Mouse (Mus musculus): Measurements from ENCODE around the gene Akr1c14. TPM values are rescaled to one million over a fixed set of nuclear protein-coding genes. Genes with fewer than 3 reads are reported as not detected.

The Akr1c14 gene
- total RNA-seq (2014; rRNA removed) (2.2 and 2.6 TPM in 2 replicates), polyA plus RNA-seq (2015; fragmentation: Nextera tagmentation; extraction: Ambion mirVana) (0.71 and 1.1 TPM in 2 replicates)

DNA sequence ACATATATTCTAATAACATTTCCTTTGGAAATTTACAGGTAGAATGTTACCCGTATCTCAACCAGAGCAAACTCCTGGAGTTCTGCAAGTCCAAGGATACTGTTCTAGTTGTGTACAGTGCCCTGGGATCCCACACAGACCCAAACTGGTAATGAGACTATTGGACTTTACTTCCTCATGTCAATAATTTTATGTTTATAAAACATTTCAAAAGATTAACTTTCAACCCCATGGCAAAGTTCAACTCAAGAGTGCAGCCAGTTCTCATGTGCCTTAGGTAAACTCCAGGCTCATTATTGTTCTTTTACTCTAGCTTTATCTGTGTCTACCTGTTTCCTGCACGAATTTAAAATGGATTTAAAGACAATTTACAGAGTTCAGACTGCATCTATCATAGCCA, at the start of gene Akr1c14:
Akr1c14 (plus strand) TSS at position 293 of the 400 bp plus-strand sequence.
- Histone ChIP-seq H3K4me3 (ENCODE audit: low read depth, low read length) (no peak within 1 kb of the TSS), H3K36me3 (ENCODE audit: insufficient read depth) (no peaks in the 10 kb centered on the region), H3K27me3 (ENCODE audit: insufficient read depth, low read length) (no peaks in the 10 kb centered on the region), H3K9ac (no peak within 1 kb of the TSS), H3K9me3 (ENCODE audit: low read length) (no peaks in the 10 kb centered on the region), H3K27ac (ENCODE audit: low read depth, low read length) (no peak within 1 kb of the TSS), H3K4me2 (ENCODE audit: low read depth) (no peak within 1 kb of the TSS), H3K4me1 (ENCODE audit: insufficient read depth) (no peaks in the 10 kb centered on the region)
- 69% methylated on average over 2 of the region's 2 CpGs for WGBS
- ATAC-seq (no peak), DNase-seq (no peak)
- TF ChIP-seq CTCF (IDR thresholded peaks at IDR 0.05; ENCODE audit: low read depth): no peak

DNA sequence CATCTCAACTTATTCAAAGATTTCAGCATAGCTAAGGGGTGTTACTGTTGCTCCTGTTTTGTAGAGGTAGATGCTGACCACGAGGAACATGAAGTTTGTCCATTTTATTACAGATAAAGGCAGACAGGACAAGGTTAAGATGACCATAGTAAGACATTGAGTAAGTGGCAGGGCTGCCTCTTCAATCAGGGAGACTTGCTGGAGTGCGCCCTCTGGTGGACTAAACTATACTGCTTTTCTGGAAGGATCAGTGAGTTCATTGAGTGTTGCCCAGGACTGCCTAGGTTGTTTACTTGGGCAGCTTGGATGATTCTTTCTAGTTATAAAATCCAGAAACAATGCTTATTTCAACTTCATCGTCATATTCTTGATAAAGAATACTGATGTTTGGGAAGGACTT, 47.1 kb upstream of the Akr1c14 start:
- Histone ChIP-seq H3K4me3 (ENCODE audit: low read depth, low read length) (no peak overlapping the region), H3K27me3 (ENCODE audit: insufficient read depth, low read length) (no peaks in the 10 kb centered on the region), H3K4me2 (ENCODE audit: low read depth) (no peak overlapping the region), H3K9me3 (ENCODE audit: low read length) (no peaks in the 10 kb centered on the region), H3K36me3 (ENCODE audit: insufficient read depth) (no peaks in the 10 kb centered on the region), H3K27ac (ENCODE audit: low read depth, low read length) (no peak overlapping the region), H3K9ac (no peak overlapping the region), H3K4me1 (ENCODE audit: insufficient read depth) (no peaks in the 10 kb centered on the region)
- ATAC-seq (peak; percentile 58; the same call in 1 of the 2 replicates), DNase-seq (peak; percentile 59)
- 14% methylated on average over 3 of the region's 3 CpGs for WGBS
- peak; percentile 74 for TF ChIP-seq CTCF (IDR thresholded peaks at IDR 0.05; ENCODE audit: low read depth)

DNA sequence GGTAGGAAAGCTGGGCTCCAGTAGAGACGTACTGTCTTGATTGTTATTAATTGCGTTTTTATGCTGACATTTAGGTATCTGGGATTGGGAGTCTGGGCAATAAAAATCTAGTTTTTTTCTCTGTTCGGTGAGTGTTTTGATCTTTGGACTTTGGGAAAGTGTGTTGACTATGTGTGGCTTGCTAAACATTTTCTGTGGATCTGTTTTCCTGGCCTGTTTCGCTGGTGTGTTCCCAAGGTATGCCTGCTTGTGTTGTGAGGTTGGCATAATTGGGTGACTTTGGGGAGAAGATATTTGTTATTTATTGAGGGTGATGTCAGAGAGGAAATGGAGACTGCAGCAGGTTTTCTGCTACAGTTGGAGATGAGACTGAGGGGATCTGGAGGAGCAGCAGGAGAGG, 38.0 kb upstream of the Akr1c14 start:
- Histone ChIP-seq H3K9ac (no peak overlapping the region), H3K4me2 (ENCODE audit: low read depth) (no peak overlapping the region)
- WGBS: 88% methylated on average over 4 of the region's 4 CpGs

DNA sequence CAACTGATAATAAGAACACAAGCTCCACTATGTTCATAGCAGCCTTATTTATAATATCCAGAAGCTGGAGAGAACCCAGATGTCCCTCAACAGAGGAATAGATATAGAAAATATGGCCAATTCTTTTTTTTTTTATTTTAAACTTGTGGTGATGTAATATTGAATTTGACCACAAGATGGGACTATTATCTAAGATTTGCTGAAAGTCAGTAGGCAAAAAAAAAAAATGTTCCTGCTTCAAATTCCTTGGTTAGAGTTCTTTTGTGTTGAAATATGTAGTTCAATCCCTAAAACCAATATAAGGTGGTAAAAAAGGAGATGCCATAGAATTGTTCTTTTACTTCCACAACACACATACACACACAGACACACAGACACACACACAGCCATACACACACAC, 35.0 kb upstream of the Akr1c14 start:
- Histone ChIP-seq H3K27ac (ENCODE audit: low read depth, low read length) (no peak overlapping the region), H3K9me3 (ENCODE audit: low read length) (no peaks in the 10 kb centered on the region), H3K9ac (no peak overlapping the region), H3K4me3 (ENCODE audit: low read depth, low read length) (no peak overlapping the region), H3K27me3 (ENCODE audit: insufficient read depth, low read length) (no peaks in the 10 kb centered on the region), H3K4me2 (ENCODE audit: low read depth) (no peak overlapping the region), H3K4me1 (ENCODE audit: insufficient read depth) (no peaks in the 10 kb centered on the region), H3K36me3 (ENCODE audit: insufficient read depth) (no peaks in the 10 kb centered on the region)
- DNase-seq: peak; percentile 1
- peak; percentile 46 for TF ChIP-seq CTCF (IDR thresholded peaks at IDR 0.05; ENCODE audit: low read depth)
- no peak for ATAC-seq

More for the DNA sequence above, 38.0 kb upstream of the Akr1c14 start:
- no peak for TF ChIP-seq CTCF (IDR thresholded peaks at IDR 0.05; ENCODE audit: low read depth)
- ATAC-seq (no peak), DNase-seq (no peak)
- Histone ChIP-seq H3K27ac (ENCODE audit: low read depth, low read length) (no peak overlapping the region), H3K36me3 (ENCODE audit: insufficient read depth) (no peaks in the 10 kb centered on the region), H3K9me3 (ENCODE audit: low read length) (no peaks in the 10 kb centered on the region), H3K4me1 (ENCODE audit: insufficient read depth) (no peaks in the 10 kb centered on the region), H3K4me3 (ENCODE audit: low read depth, low read length) (no peak overlapping the region), H3K27me3 (ENCODE audit: insufficient read depth, low read length) (no peaks in the 10 kb centered on the region)

DNA sequence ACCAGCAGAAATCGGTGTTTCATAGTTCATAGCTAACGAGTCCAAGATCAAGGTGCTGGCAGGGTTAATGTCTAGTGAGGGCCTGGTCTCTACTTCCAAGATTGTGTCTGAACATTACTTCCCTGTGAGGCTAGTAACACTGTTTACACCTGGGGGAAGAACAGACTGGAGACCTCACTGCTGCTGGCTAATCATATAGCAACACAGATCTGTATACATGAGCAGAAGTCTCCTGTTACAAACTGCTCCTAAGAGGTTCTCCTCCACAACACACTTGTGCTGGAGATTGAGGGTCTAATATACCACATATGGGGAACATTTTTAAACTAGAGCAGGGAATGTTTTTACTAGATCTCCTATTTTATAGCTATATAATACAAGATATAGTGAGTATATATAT, 18.9 kb upstream of the Akr1c14 start:
- ATAC-seq (no peak), DNase-seq (no peak)
- Histone ChIP-seq H3K36me3 (ENCODE audit: insufficient read depth) (no peaks in the 10 kb centered on the region), H3K27me3 (ENCODE audit: insufficient read depth, low read length) (no peaks in the 10 kb centered on the region), H3K4me2 (ENCODE audit: low read depth) (no peak overlapping the region), H3K9ac (no peak overlapping the region), H3K27ac (ENCODE audit: low read depth, low read length) (no peak overlapping the region), H3K4me3 (ENCODE audit: low read depth, low read length) (no peak overlapping the region), H3K9me3 (ENCODE audit: low read length) (no peaks in the 10 kb centered on the region), H3K4me1 (ENCODE audit: insufficient read depth) (no peaks in the 10 kb centered on the region)
- 84% methylated on average over 2 of the region's 2 CpGs for WGBS
- TF ChIP-seq CTCF (IDR thresholded peaks at IDR 0.05; ENCODE audit: low read depth): no peak

DNA sequence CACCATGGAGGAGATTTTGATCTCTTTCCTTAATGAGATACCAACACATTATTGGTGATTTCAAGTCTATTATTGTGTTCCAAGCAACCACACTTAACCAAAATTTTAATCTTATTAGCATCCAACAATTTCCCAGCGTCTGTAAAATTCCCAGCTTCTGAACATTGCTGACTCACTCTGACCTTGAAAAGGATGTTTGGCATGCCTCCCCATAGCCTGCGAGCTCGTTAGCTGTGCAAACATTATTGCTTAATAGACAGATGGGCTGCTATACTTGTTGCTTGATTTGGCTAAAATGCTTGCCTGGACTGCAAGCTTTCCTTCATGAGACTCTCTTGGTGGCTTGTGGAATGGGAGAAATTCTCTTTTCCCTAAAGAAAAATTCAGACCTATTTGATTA, 16.3 kb upstream of the Akr1c14 start:
- 17% methylated on average over 3 of the region's 3 CpGs for WGBS
- DNase-seq (no peak), ATAC-seq (no peak)
- H3K27ac ChIP-seq (ENCODE audit: low read depth, low read length): no peak overlapping the region
- H3K36me3 ChIP-seq (ENCODE audit: insufficient read depth): no peaks in the 10 kb centered on the region
- H3K9ac ChIP-seq: no peak overlapping the region
- H3K4me1 ChIP-seq (ENCODE audit: insufficient read depth): no peaks in the 10 kb centered on the region
- H3K4me2 ChIP-seq (ENCODE audit: low read depth): no peak overlapping the region
- H3K4me3 ChIP-seq (ENCODE audit: low read depth, low read length): no peak overlapping the region
- H3K9me3 ChIP-seq (ENCODE audit: low read length): no peaks in the 10 kb centered on the region
- H3K27me3 ChIP-seq (ENCODE audit: insufficient read depth, low read length): no peaks in the 10 kb centered on the region
- no peak for TF ChIP-seq CTCF (IDR thresholded peaks at IDR 0.05; ENCODE audit: low read depth)

DNA sequence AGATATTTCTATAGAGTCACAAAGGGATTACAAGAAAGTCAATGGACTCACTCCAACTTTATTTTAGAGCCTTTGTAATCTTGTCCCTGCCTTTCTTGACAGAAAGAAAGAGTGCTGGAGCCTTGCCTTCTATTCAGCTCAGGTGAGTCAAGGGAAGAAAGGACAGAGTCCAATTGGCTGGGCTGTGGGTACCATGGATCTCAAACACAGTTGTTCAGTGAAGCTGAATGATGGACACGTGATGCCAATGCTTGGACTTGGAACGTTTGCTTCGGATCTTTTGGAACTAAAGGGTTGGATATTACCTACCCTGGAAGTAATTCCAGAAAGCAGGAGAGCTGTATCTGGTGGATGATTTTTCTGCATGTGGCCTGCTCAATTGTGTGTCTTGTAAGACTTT, 13.8 kb upstream of the Akr1c14 start:
- no peak for TF ChIP-seq CTCF (IDR thresholded peaks at IDR 0.05; ENCODE audit: low read depth)
- no peak overlapping the region for H3K27ac ChIP-seq (ENCODE audit: low read depth, low read length)
- DNase-seq (no peak), ATAC-seq (no peak)
- no peaks in the 10 kb centered on the region for H3K9me3 ChIP-seq (ENCODE audit: low read length)
- H3K36me3 ChIP-seq (ENCODE audit: insufficient read depth): no peaks in the 10 kb centered on the region
- H3K4me3 ChIP-seq (ENCODE audit: low read depth, low read length): no peak overlapping the region
- H3K4me1 ChIP-seq (ENCODE audit: insufficient read depth): no peaks in the 10 kb centered on the region
- H3K4me2 ChIP-seq (ENCODE audit: low read depth): no peak overlapping the region
- WGBS: 83% methylated on average over 3 of the region's 3 CpGs
- no peaks in the 10 kb centered on the region for H3K27me3 ChIP-seq (ENCODE audit: insufficient read depth, low read length)
- no peak overlapping the region for H3K9ac ChIP-seq

DNA sequence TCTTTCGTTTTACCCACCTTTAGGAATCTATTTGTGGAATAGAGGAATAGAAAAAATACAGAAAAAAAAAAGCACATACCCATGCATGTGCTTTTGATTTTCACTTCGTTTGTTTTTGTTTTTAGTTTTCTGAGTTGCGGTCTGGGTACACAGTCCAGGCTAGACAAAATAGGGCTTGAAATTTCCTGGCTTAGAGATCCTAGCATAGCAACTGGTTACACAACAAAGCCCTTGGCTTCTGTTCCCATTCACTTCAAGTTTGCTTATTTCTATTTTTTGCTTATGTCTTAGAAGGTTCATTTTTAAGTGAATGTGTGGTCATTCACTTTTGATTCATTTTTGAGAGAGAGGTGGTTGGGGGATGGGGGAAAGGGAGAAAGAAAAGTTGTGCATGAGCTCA, 2.7 kb upstream of the Akr1c14 start:
- no peak for TF ChIP-seq CTCF (IDR thresholded peaks at IDR 0.05; ENCODE audit: low read depth)
- Histone ChIP-seq H3K4me3 (ENCODE audit: low read depth, low read length) (no peak overlapping the region), H3K36me3 (ENCODE audit: insufficient read depth) (no peaks in the 10 kb centered on the region), H3K4me2 (ENCODE audit: low read depth) (no peak overlapping the region), H3K9me3 (ENCODE audit: low read length) (no peaks in the 10 kb centered on the region), H3K9ac (no peak overlapping the region), H3K27ac (ENCODE audit: low read depth, low read length) (no peak overlapping the region), H3K4me1 (ENCODE audit: insufficient read depth) (no peaks in the 10 kb centered on the region), H3K27me3 (ENCODE audit: insufficient read depth, low read length) (no peaks in the 10 kb centered on the region)
- ATAC-seq: no peak
- DNase-seq: no peak
- WGBS: 73% methylated on average over 3 of the region's 3 CpGs
